Mouse (Mus musculus): ENCODE data around the gene Trpm5. TPM values are rescaled to one million over a fixed set of nuclear protein-coding genes. Genes with fewer than 3 reads are reported as not detected.

The Trpm5 gene
- 1 to 10 TPM; 1.2 to 2.8 TPM for total RNA-seq (2021)
- long read RNA-seq, experiment 1, partial matches to known transcripts, result 0 of 1 reads
- long read RNA-seq, experiment 1, other reads (novel, unspliced or antisense), result 0 of 1 reads
- long read RNA-seq, experiment 2, partial matches to known transcripts, result 1 of 3 reads
- long read RNA-seq, experiment 2, other reads (novel, unspliced or antisense), result 0 of 3 reads

- peak; percentile 81 for DNase-seq
These were observed at the start of gene Trpm5 for GRCm38 (mm10) chr7:143094592-143095553. Gene Trpm5, minus strand, starts transcription at chr7:143094642.

DNA sequence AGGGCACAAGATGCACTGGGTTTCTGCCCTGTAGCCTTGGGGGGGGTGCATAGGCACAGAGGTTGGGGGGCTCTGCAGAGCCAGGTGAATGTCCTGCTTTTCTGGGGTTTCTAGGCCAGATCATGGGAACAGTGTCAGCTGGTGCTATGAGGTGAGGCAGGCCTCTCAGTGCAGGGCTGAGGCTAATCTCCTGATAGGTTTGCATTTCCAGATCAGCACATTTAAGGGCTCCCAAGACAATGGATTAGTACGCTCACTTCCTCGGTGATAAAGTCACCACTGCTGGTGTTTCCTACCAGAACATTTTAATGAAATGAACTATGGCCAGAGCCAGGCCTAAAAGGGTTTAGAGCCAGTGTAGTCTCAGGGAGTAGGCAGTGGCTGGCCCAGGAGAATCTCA is 48.2 kb upstream of the Trpm5 start:
- no peak for DNase-seq

GRCm38 (mm10) chr7:143139932-143140331 is 45.5 kb upstream of the Trpm5 start:
- no peak for DNase-seq

DNA sequence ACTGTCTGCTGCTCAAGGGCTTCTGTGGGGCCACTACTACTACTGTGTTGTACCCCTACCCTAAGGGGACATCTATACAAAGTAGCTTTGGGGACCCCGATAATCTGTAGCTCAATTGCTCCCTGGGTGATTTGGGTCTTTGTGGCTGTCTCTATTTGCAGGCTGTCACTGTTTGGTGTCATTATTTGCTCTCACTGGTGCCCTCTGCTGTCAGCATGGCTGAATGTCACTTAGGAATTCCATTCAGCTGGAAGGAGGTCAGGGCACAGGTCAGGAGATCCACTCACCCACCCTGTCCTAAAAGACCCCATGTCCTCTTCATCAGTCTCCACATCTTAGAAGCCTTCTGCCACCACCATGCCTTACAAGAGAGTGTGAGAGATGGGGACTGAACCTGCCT is 44.3 kb upstream of the Trpm5 start:
- peak; percentile 75 for DNase-seq

- no peak for DNase-seq
These were observed 42.1 kb upstream of the Trpm5 start for GRCm38 (mm10) chr7:143136561-143136960.

GRCm38 (mm10) chr7:143136125-143136524 is 41.7 kb upstream of the Trpm5 start:
- no peak for DNase-seq

GRCm38 (mm10) chr7:143132815-143133214 is 38.4 kb upstream of the Trpm5 start:
- no peak for DNase-seq

GRCm38 (mm10) chr7:143124902-143125301 is 30.5 kb upstream of the Trpm5 start:
- DNase-seq, result no peak

DNA sequence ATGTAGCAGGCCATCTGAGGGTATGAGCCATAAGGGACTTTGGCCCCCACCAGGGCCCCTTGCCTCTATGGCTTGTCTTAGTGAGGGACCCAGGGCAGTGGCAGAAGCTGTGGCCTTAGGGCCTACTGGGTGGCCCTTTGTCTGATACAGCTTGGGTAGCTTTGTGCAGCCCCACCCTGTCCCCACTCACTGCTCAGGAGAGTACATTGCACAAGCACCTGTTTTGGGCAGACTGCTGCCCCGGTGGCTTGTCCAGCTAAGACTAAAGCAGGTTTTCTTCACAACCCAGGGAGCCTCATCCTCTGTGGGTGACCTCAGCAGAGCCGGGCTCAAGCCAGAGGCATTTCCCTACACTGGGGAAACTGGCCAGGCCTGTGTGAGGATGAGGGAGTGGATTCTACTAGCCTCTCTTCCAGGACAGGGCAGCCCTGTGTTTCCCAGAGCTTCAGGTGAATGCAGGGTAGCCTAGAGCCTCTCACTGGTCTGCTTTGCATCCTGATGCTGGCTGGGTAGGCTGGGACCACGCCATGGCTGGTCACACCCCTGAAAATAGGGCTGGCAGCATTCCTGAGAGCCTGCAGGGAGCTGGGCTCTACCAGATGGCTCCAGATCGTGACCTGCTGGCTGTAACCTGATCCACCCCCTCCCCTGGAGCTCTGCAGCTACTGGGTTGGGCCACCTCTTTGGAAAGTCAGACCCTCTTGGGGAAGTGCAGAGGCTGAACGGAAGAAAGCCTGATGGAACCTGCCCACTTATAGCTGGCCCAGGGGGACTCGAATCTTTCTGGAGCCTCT is 29.6 kb upstream of the Trpm5 start:
- DNase-seq, result peak; percentile 69

DNA sequence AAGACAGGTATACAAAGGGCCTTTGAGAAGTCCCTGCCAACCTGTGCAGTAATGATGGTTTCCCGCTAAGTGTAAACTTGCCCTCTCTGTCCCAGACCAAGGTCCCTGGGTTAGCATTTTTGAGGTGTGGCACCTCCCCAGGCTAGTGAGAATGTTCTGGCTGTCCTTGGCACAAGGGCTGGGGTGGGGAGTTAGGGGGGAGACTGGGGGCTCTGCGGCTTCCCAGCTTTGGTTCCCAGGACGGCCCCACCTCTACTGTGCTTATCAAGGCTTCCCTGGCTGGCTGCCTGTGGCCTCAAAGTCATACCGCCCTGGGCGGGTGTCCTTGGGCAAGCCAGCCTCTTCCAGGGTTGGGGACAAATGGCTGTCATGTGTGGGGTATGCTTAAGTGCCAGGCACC is 27.7 kb upstream of the Trpm5 start:
- DNase-seq, result no peak

GRCm38 (mm10) chr7:143119826-143120225 is 25.4 kb upstream of the Trpm5 start:
- DNase-seq, result no peak

GRCm38 (mm10) chr7:143119407-143119806 is 25.0 kb upstream of the Trpm5 start:
- DNase-seq, result no peak

GRCm38 (mm10) chr7:143116521-143116920 is 22.1 kb upstream of the Trpm5 start:
- DNase-seq, result no peak

GRCm38 (mm10) chr7:143114773-143115172 is 20.3 kb upstream of the Trpm5 start:
- no peak for DNase-seq

DNA sequence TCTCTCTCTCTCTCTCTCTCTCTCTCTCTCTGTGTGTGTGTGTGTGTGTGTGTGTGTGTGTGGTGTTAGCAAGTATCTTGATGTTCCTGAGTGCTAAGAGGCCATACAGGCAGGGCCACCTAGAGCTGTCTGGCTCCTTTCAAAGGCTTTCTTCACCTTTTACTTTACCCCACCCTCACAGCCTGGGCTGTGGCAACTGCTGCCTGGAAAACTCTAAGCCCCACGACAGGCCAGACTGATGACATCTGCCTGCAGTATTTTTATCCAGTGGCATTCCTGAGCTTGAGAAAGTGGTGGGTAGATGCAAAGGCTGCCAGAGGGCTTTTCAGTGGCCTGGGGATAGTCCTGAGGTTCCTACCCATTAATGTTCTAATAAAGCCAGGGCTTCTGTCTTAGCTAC is 18.0 kb upstream of the Trpm5 start:
- no peak for DNase-seq

- DNase-seq, result no peak
These were observed 17.3 kb upstream of the Trpm5 start for GRCm38 (mm10) chr7:143111719-143112118.

- DNase-seq, result no peak
These were observed 16.4 kb upstream of the Trpm5 start for GRCm38 (mm10) chr7:143110803-143111202.

- DNase-seq, result no peak
These were observed 15.3 kb upstream of the Trpm5 start for GRCm38 (mm10) chr7:143109696-143110095.

DNA sequence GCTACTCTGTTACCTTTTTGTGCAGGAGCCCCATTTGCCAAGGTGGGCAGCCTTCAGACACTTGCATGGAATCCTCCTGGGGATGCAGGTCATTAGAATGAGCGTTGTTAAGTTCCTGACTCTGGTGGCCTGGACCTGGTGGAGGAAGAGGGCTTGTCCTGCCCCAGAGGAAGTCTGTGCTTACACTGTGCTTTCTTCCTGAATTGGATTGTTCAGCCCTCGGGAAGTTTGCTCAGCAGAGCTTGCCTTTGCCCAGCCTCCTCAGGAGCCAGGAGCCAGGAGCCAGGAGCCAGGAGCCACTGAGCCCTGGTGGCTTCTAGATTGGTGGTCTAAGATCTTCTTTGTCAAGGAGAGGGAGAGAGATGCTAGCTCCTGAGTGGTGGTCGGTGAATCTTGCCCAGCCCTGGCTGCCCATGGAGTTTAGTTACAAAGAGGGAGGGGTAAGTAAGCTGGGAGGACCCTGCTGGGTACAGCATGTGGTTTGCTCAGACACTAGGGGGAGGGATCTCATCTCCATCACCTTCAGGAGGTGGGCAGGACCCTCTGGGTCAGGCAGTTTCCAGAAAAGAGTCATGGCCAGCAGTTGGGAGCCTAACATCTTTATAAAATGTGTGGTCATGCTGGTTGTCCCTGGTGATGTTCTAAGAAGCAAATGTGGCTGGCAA is 14.7 kb upstream of the Trpm5 start:
- no peak for DNase-seq

DNA sequence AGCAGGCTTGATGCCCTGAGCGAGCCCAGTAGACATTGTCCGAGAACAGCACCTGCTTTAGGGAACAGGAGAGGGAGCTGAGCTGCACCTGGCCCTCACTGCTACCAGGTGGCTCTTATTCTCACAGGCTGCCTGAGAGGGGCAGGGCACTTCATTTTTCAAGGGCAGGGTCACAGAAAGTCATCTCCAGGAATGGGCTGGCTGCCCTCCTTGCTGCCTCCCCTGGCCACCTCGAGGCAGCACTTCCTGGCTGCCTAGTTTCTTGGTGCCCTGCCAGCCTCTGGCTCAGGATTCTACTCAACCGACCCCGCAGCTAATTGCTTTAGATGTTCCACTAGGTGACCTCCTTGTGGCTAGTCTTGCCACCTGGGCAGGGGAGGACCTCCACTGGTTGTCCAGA is 13.8 kb upstream of the Trpm5 start:
- peak; percentile 35 for DNase-seq

DNA sequence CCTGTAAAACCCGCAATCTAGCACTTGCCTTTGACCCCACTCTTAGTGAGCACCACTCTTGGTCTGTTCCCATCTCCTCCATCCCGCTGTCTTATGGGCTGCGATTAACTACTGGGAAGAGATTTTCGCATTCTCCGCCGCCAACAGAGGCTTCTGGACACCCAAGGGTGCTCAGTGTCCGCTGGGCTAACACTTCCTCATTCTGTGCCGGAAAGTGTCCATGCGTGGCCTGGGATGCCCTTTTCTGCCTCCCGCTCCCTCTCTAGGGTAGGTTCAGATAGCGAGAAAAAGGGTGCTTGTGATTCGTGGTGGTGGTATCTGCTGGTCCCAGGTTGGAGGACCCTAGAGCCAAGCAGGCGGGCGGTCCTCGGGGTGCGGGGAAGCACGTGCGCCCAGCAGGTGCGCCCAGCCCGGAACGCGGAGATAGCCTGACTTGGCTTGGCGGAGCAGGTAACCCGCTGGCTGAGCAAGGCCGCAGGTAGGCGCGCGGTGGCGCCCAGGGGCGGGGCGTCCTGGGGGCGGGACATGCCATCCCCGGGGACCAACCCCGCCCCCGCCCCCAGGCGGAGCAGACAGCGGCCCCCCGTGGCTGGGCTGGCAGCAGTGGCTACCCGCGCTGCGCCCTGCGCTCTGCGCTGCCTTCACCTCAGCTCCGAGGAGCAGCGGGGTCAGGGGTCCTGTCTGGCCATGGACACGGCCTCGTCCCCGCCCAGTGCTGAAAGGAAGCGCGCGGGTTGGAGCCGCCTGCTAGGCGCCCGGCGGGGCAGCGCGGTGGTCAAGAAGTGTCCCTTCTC is 12.4 kb upstream of the Trpm5 start:
- peak; percentile 28 for DNase-seq

Data from gastrocnemius, postnatal 10 days (tissue).